Mouse (Mus musculus) E14TG2a.4 (cell line): ENCODE measurements at regions not wholly inside any gene's neighbourhood (a gene's known extent, or its start where the extent isn't known, plus 50 kb on each side); places are given as distances from the start of the nearest gene placed in this dataset.

Experiments
- CTCF ChIP-seq: conservative IDR thresholded peaks from 2 replicates; pipeline ENCODE4 v1.5.1; 2014; ENCODE audit warnings: low read length
- NANOG ChIP-seq: IDR thresholded peaks from 2 replicates; pipeline ENCODE4 v1.6.1; 2014; ENCODE audit warnings: borderline replicate concordance, low read length, mixed read lengths
- POU5F1 ChIP-seq: IDR thresholded peaks from 2 replicates; pipeline ENCODE4 v1.6.1; 2014; ENCODE audit warnings: low read length, borderline replicate concordance

GRCm38 (mm10) chr10:118603857-118604414 is 163.1 kb downstream of the Ifng start:
- TF ChIP-seq CTCF (no peak), POU5F1 (no peak), NANOG (no peak)
